10 mouse cellular contexts compared by ENCODE assay signal in genomic region chr13:34964419-34964818, GRCm38 (mm10). TPM values are rescaled to one million over a fixed set of nuclear protein-coding genes. Genes with fewer than 3 reads are reported as not detected.
DNase-seq lines count a peak whose midpoint lies in the region; ATAC-seq lines count a peak whose summit lies in the region.
"Had no signal": no experiment of that assay in that cellular context is flagged by ENCODE, and none has a peak within 500 bp of the region (broad histone marks: within the 10 kb centered on the region; RNA-seq: fewer than 3 reads in every experiment).

No protein-coding gene starts in this region.

- H3K4me1 ChIP-seq in brown adipose tissue, adult 24 weeks (ENCODE audit: control insufficient read depth, insufficient read depth, insufficient read length, low read length): no peaks in the 10 kb centered on the region
- peaks cover 16% of the 10 kb centered on the region for H3K4me1 ChIP-seq in hindbrain, embryonic 10.5 days (replicated peaks)
- H3K4me1 ChIP-seq in liver, embryonic 13.5 days (replicated peaks): peaks cover 14% of the 10 kb centered on the region
- no peaks in the 10 kb centered on the region for H3K4me1 ChIP-seq in stomach, embryonic 16.5 days (ENCODE audit: control insufficient read depth, insufficient read depth, low read length)

- H3K36me3 ChIP-seq in hindbrain, embryonic 10.5 days: no peaks in the 10 kb centered on the region
- H3K36me3 ChIP-seq in liver, embryonic 13.5 days: no peaks in the 10 kb centered on the region
- H3K36me3 ChIP-seq in stomach, embryonic 16.5 days (ENCODE audit: control insufficient read depth, insufficient read depth, low read length): no peaks in the 10 kb centered on the region

- peak; percentile 27; the same call in 1 of the 2 replicates for ATAC-seq in frontal cortex, adult (ENCODE audit: low TSS enrichment)
- no peak for ATAC-seq in liver, embryonic 13.5 days (ENCODE audit: low read depth)
- no peak for ATAC-seq in stomach, embryonic 16.5 days (ENCODE audit: insufficient read depth, low FRiP score)
- no peak for ATAC-seq in activated CD4-positive, CD25-positive, alpha-beta regulatory T cell, adult 4 months
- ATAC-seq in erythroid progenitor cell, adult 5-6 weeks (replicated peaks; ENCODE audit: low FRiP score, poor library complexity, severe bottlenecking): no peak

- no peaks in the 10 kb centered on the region for H3K9me3 ChIP-seq in hindbrain, embryonic 10.5 days
- no peaks in the 10 kb centered on the region; the same call in 1 of the 2 replicates for H3K9me3 ChIP-seq in liver, embryonic 13.5 days (replicated peaks)
- H3K9me3 ChIP-seq in stomach, embryonic 16.5 days (replicated peaks; ENCODE audit: control insufficient read depth, low read length): no peaks in the 10 kb centered on the region

- H3K4me3 ChIP-seq in brown adipose tissue, adult 24 weeks (ENCODE audit: insufficient read depth, low read depth, low read length): peak overlapping the region; percentile 54
- peak overlapping the region; percentile 58 for H3K4me3 ChIP-seq in hindbrain, embryonic 10.5 days
- peak overlapping the region; percentile 42 for H3K4me3 ChIP-seq in liver, embryonic 13.5 days (replicated peaks)
- peak overlapping the region; percentile 58 for H3K4me3 ChIP-seq in stomach, embryonic 16.5 days (replicated peaks; ENCODE audit: low read length)

- WGBS in hindbrain, embryonic 10.5 days: 4% methylated on average over 14 of the region's 14 CpGs
- WGBS in liver, embryonic 13.5 days (ENCODE audit: insufficient replicate concordance): 3% methylated on average over 14 of the region's 14 CpGs
- WGBS in stomach, embryonic 16.5 days: 4% methylated on average over 14 of the region's 14 CpGs

- H3K9ac ChIP-seq in liver, embryonic 13.5 days: no peak overlapping the region
- H3K9ac ChIP-seq in stomach, embryonic 16.5 days (ENCODE audit: low read length): 0 out of 2 replicates have a peak overlapping the region, but pooled peaks have one; percentile 2

- H3K27ac ChIP-seq in brown adipose tissue, adult 24 weeks (replicated peaks; ENCODE audit: low read depth, low read length): no peak overlapping the region
- no peak overlapping the region for H3K27ac ChIP-seq in hindbrain, embryonic 10.5 days
- no peak overlapping the region for H3K27ac ChIP-seq in liver, embryonic 13.5 days
- H3K27ac ChIP-seq in stomach, embryonic 16.5 days (ENCODE audit: low read length): no peak overlapping the region

- DNase-seq in frontal cortex, postnatal 10 days (ENCODE audit: low spot score in 2 of 2): no peak
- DNase-seq in hindbrain, embryonic 10.5 days (ENCODE audit: low spot score): peak; percentile 25
- no peak for DNase-seq in liver, embryonic 13.5 days

- H3K4me2 ChIP-seq in liver, embryonic 13.5 days: peak overlapping the region; percentile 63
- H3K4me2 ChIP-seq in stomach, embryonic 16.5 days (ENCODE audit: low read depth, low read length): peak overlapping the region; percentile 83

- H3K27me3 ChIP-seq in hindbrain, embryonic 10.5 days (ENCODE audit: insufficient read depth, poor library complexity, severe bottlenecking): peaks cover 37% of the 10 kb centered on the region
- H3K27me3 ChIP-seq in liver, embryonic 13.5 days: peaks cover 40% of the 10 kb centered on the region
- no peaks in the 10 kb centered on the region for H3K27me3 ChIP-seq in stomach, embryonic 16.5 days (ENCODE audit: control insufficient read depth, insufficient read depth, low read length)

RNA-seq across cellular contexts. Expression of gene Eci3, which starts 0.8 kb away (rescaled TPM):
- 27.8 and 29.8 TPM in 2 replicates for polyA plus RNA-seq in brown adipose tissue, adult 24 weeks (2012; ENCODE audit: insufficient read depth, insufficient read length, missing spikeins)
- 0.27 and 0.60 TPM in 2 replicates for polyA plus RNA-seq in hindbrain, embryonic 10.5 days (2016; fragmentation: Nextera tagmentation; extraction: Ambion mirVana)
- 0.18 TPM in 1 of 2 replicates, not detected in the other for polyA plus RNA-seq in liver, embryonic 13.5 days (2015; fragmentation: Nextera tagmentation; extraction: Ambion mirVana)
- 1.3 and 1.5 TPM in 2 replicates for polyA plus RNA-seq in stomach, embryonic 16.5 days (2015; fragmentation: Nextera tagmentation; extraction: Ambion mirVana)
- under 1 TPM in 1 of 2 experiments, not detected in 1; 0.62 TPM for polyA plus RNA-seq in activated CD4-positive, CD25-positive, alpha-beta regulatory T cell, adult 4 months (2017; shearing (Covaris generic))
- total RNA-seq in erythroid progenitor cell, adult 5-6 weeks (2015; ENCODE audit: low replicate concordance): not detected in 2 replicates
- not detected in 2 replicates for total RNA-seq in erythroid progenitor cell, adult 5-6 weeks (2017; ENCODE audit: low replicate concordance)
- polyA plus RNA-seq: C2C12; cortical plate, adult 2 months had no signal

RNA-seq across cellular contexts. Expression of gene 4933417A18Rik, which starts 40.2 kb away (rescaled TPM):
- not detected in 2 replicates for polyA plus RNA-seq in brown adipose tissue, adult 24 weeks (2012; ENCODE audit: insufficient read depth, insufficient read length, missing spikeins)
- polyA plus RNA-seq in hindbrain, embryonic 10.5 days (2016; fragmentation: Nextera tagmentation; extraction: Ambion mirVana): not detected in 2 replicates
- not detected in 2 replicates for polyA plus RNA-seq in liver, embryonic 13.5 days (2015; fragmentation: Nextera tagmentation; extraction: Ambion mirVana)
- polyA plus RNA-seq in stomach, embryonic 16.5 days (2015; fragmentation: Nextera tagmentation; extraction: Ambion mirVana): not detected in 2 replicates
- polyA plus RNA-seq in activated CD4-positive, CD25-positive, alpha-beta regulatory T cell, adult 4 months (2017; shearing (Covaris generic)): not detected
- not detected in 2 replicates for total RNA-seq in erythroid progenitor cell, adult 5-6 weeks (2015; ENCODE audit: low replicate concordance)
- total RNA-seq in erythroid progenitor cell, adult 5-6 weeks (2017; ENCODE audit: low replicate concordance): not detected in 2 replicates
- polyA plus RNA-seq: C2C12; cortical plate, adult 2 months had no signal

RNA-seq across cellular contexts. Expression of gene Fam217a, which starts 40.3 kb away (rescaled TPM):
- polyA plus RNA-seq in brown adipose tissue, adult 24 weeks (2012; ENCODE audit: insufficient read depth, insufficient read length, missing spikeins): 2.7 and 4.6 TPM in 2 replicates
- 1.3 and 1.4 TPM in 2 replicates for polyA plus RNA-seq in hindbrain, embryonic 10.5 days (2016; fragmentation: Nextera tagmentation; extraction: Ambion mirVana)
- 0.35 and 0.44 TPM in 2 replicates for polyA plus RNA-seq in liver, embryonic 13.5 days (2015; fragmentation: Nextera tagmentation; extraction: Ambion mirVana)
- polyA plus RNA-seq in stomach, embryonic 16.5 days (2015; fragmentation: Nextera tagmentation; extraction: Ambion mirVana): 1.3 and 1.4 TPM in 2 replicates
- not detected for polyA plus RNA-seq in activated CD4-positive, CD25-positive, alpha-beta regulatory T cell, adult 4 months (2017; shearing (Covaris generic))
- not detected in 2 replicates for total RNA-seq in erythroid progenitor cell, adult 5-6 weeks (2015; ENCODE audit: low replicate concordance)
- 2.0 TPM in 1 of 2 replicates, not detected in the other for total RNA-seq in erythroid progenitor cell, adult 5-6 weeks (2017; ENCODE audit: low replicate concordance)
- polyA plus RNA-seq: C2C12 had no signal

Comparison
In these comparisons a context has a peak if more than half of its experiments do, and no peak if none do; other contexts are left out.
1. RNA of gene Eci3, which starts 0.8 kb away (polyA plus RNA-seq): 27.8 to 29.8 TPM in brown adipose tissue, adult 24 weeks; 1.3 to 1.5 TPM in stomach, embryonic 16.5 days, 0.62 TPM in activated CD4-positive, CD25-positive, alpha-beta regulatory T cell, adult 4 months, 0.27 to 0.60 TPM in hindbrain, embryonic 10.5 days and 0.18 TPM in liver, embryonic 13.5 days; every median in the first group is over 10 times any median in the second.
2. Peak in every context shown above with its lines, with median percentiles within 50 percentile points of each other: H3K4me3 ChIP-seq.